Mouse (Mus musculus): ENCODE data around the gene Olfr1173. TPM values are rescaled to one million over a fixed set of nuclear protein-coding genes. Genes with fewer than 3 reads are reported as not detected.

Olfr1173 gene
- polyA plus RNA-seq (2015; fragmentation: Nextera tagmentation; extraction: Ambion mirVana): 0.03 TPM in 1 of 2 replicates, not detected in the other

- Histone ChIP-seq H3K9me3 (replicated peaks; ENCODE audit: control insufficient read depth, low read length) (no peaks in the 10 kb centered on the region), H3K4me2 (ENCODE audit: low read depth, low read length) (no peak within 1 kb of the TSS), H3K27me3 (ENCODE audit: control insufficient read depth, insufficient read depth, low read length) (no peaks in the 10 kb centered on the region), H3K36me3 (ENCODE audit: control insufficient read depth, insufficient read depth) (no peaks in the 10 kb centered on the region), H3K4me3 (ENCODE audit: low read length) (no peak within 1 kb of the TSS), H3K4me1 (ENCODE audit: control insufficient read depth, insufficient read depth, low read length) (no peaks in the 10 kb centered on the region), H3K27ac (ENCODE audit: low read length) (no peak within 1 kb of the TSS), H3K9ac (ENCODE audit: low read length) (no peak within 1 kb of the TSS)
- no peak for ATAC-seq (replicated peaks; ENCODE audit: extremely low read depth, insufficient read depth, low FRiP score)
These were observed at the start of gene Olfr1173 for GRCm38 (mm10) chr2:88279775-88280174. Gene Olfr1173 (minus strand): TSS chr2:88279875.

DNA sequence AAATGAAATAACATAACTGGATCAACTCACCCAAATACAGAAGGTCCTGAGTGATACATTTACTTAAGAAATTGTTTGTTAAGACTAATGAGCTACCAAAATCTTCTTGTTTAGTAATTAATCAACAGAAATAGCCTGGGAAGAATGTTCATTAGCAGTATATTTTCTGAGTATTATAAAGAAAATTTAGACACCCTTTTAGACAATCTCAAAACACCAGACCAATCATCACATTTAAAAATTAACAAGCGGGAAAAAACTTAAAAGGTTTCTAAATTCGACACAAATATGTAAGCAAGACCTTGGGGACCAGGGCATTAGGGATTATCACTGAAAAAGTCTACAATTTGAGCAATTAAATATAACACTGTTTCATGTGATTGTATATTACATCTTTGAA lies 47.4 kb upstream of the Olfr1173 start, which contains the start of gene Olfr1175-ps:
TSS of gene Olfr1175-ps (minus strand) at position 101 of the 400 bp plus-strand sequence.
- H3K4me1 ChIP-seq (ENCODE audit: control insufficient read depth, insufficient read depth, low read length): no peaks in the 10 kb centered on the region
- H3K4me2 ChIP-seq (ENCODE audit: low read depth, low read length): no peak within 1 kb of the TSS
- 71% methylated on average over 2 of the region's 2 CpGs for WGBS
- H3K4me3 ChIP-seq (ENCODE audit: low read length): no peak within 1 kb of the TSS
- no peaks in the 10 kb centered on the region for H3K9me3 ChIP-seq (replicated peaks; ENCODE audit: control insufficient read depth, low read length)
- no peaks in the 10 kb centered on the region for H3K27me3 ChIP-seq (ENCODE audit: control insufficient read depth, insufficient read depth, low read length)
- H3K27ac ChIP-seq (ENCODE audit: low read length): no peak within 1 kb of the TSS
- H3K9ac ChIP-seq (ENCODE audit: low read length): no peak within 1 kb of the TSS
- no peaks in the 10 kb centered on the region for H3K36me3 ChIP-seq (ENCODE audit: control insufficient read depth, insufficient read depth)
- no peak for ATAC-seq (replicated peaks; ENCODE audit: extremely low read depth, insufficient read depth, low FRiP score)

DNA sequence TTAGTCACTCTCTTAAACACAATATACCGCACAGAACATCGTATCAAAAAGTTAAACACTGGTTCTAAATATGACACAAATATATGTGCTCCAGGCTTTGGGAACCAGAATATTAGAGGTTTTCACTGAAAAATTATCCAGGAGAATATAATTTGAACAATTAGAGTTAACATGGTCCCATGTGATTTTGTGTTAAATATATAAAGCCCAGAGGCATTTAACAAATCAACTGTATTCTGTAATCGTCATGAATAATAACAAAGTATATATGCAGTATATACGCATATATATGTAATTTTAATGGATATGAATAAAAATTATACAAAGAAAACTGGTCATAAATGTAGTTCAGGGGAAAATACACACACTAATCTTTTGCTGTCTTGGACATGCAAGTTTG lies 35.4 kb upstream of the Olfr1173 start, which contains the start of gene Olfr1174-ps:
TSS of gene Olfr1174-ps (minus strand) at position 101 of the 400 bp plus-strand sequence.
- WGBS: 82% methylated on average over 4 of the region's 4 CpGs

GRCm38 (mm10) chr2:88228234-88228633 lies 51.4 kb downstream of the Olfr1173 start, which contains the start of gene Olfr1170:
Gene Olfr1170 (minus strand): TSS chr2:88228334.
- ATAC-seq (replicated peaks; ENCODE audit: extremely low read depth, insufficient read depth, low FRiP score): no peak

More for the DNA sequence above, 35.4 kb upstream of the Olfr1173 start, which contains the start of gene Olfr1174-ps:
- H3K9ac ChIP-seq (ENCODE audit: low read length): no peak within 1 kb of the TSS
- ATAC-seq (replicated peaks; ENCODE audit: extremely low read depth, insufficient read depth, low FRiP score): no peak
- H3K36me3 ChIP-seq (ENCODE audit: control insufficient read depth, insufficient read depth): no peaks in the 10 kb centered on the region
- no peaks in the 10 kb centered on the region for H3K9me3 ChIP-seq (replicated peaks; ENCODE audit: control insufficient read depth, low read length)
- H3K4me1 ChIP-seq (ENCODE audit: control insufficient read depth, insufficient read depth, low read length): no peaks in the 10 kb centered on the region
- no peak within 1 kb of the TSS for H3K4me3 ChIP-seq (ENCODE audit: low read length)
- no peak within 1 kb of the TSS for H3K27ac ChIP-seq (ENCODE audit: low read length)
- H3K4me2 ChIP-seq (ENCODE audit: low read depth, low read length): no peak within 1 kb of the TSS
- no peaks in the 10 kb centered on the region for H3K27me3 ChIP-seq (ENCODE audit: control insufficient read depth, insufficient read depth, low read length)

More at GRCm38 (mm10) chr2:88228234-88228633, 51.4 kb downstream of the Olfr1173 start, which contains the start of gene Olfr1170:
- Histone ChIP-seq H3K4me3 (ENCODE audit: low read length) (no peak within 1 kb of the TSS), H3K27me3 (ENCODE audit: control insufficient read depth, insufficient read depth, low read length) (no peaks in the 10 kb centered on the region), H3K27ac (ENCODE audit: low read length) (no peak within 1 kb of the TSS), H3K9ac (ENCODE audit: low read length) (no peak within 1 kb of the TSS), H3K9me3 (replicated peaks; ENCODE audit: control insufficient read depth, low read length) (no peaks in the 10 kb centered on the region), H3K36me3 (ENCODE audit: control insufficient read depth, insufficient read depth) (no peaks in the 10 kb centered on the region), H3K4me1 (ENCODE audit: control insufficient read depth, insufficient read depth, low read length) (no peaks in the 10 kb centered on the region), H3K4me2 (ENCODE audit: low read depth, low read length) (no peak within 1 kb of the TSS)
- 84% methylated on average over 1 of the region's 1 CpGs for WGBS

Other genes starting within 250 kb of the Olfr1173 start
- not detected in 2 replicates for gene Olfr73, start 242.2 kb downstream of the Olfr1173 start, polyA plus RNA-seq (2015; fragmentation: Nextera tagmentation; extraction: Ambion mirVana)
- gene Olfr1162, start 228.7 kb downstream of the Olfr1173 start, polyA plus RNA-seq (2015; fragmentation: Nextera tagmentation; extraction: Ambion mirVana): not detected in 2 replicates
- gene Olfr1163, start 208.0 kb downstream of the Olfr1173 start, polyA plus RNA-seq (2015; fragmentation: Nextera tagmentation; extraction: Ambion mirVana): not detected in 2 replicates
- gene Olfr1164, start 185.9 kb downstream of the Olfr1173 start, polyA plus RNA-seq (2015; fragmentation: Nextera tagmentation; extraction: Ambion mirVana): not detected in 2 replicates
- gene Olfr1166, start 151.6 kb downstream of the Olfr1173 start, polyA plus RNA-seq (2015; fragmentation: Nextera tagmentation; extraction: Ambion mirVana): not detected in 2 replicates
- not detected in 2 replicates for gene Olfr1167, start 124.7 kb downstream of the Olfr1173 start, polyA plus RNA-seq (2015; fragmentation: Nextera tagmentation; extraction: Ambion mirVana)
- gene Olfr1168, start 98.0 kb downstream of the Olfr1173 start, polyA plus RNA-seq (2015; fragmentation: Nextera tagmentation; extraction: Ambion mirVana): not detected in 2 replicates
- gene Olfr1170, start 51.5 kb downstream of the Olfr1173 start, polyA plus RNA-seq (2015; fragmentation: Nextera tagmentation; extraction: Ambion mirVana): not detected in 2 replicates
- not detected in 2 replicates for gene Olfr1174-ps, start 35.3 kb upstream of the Olfr1173 start, polyA plus RNA-seq (2015; fragmentation: Nextera tagmentation; extraction: Ambion mirVana)
- gene Olfr1175-ps, start 47.3 kb upstream of the Olfr1173 start, polyA plus RNA-seq (2015; fragmentation: Nextera tagmentation; extraction: Ambion mirVana): not detected in 2 replicates
- gene Olfr1176, start 56.8 kb upstream of the Olfr1173 start, polyA plus RNA-seq (2015; fragmentation: Nextera tagmentation; extraction: Ambion mirVana): not detected in 2 replicates
- gene Olfr1177-ps, start 66.6 kb upstream of the Olfr1173 start, polyA plus RNA-seq (2015; fragmentation: Nextera tagmentation; extraction: Ambion mirVana): not detected in 2 replicates
- not detected in 2 replicates for gene Olfr1178, start 107.2 kb upstream of the Olfr1173 start, polyA plus RNA-seq (2015; fragmentation: Nextera tagmentation; extraction: Ambion mirVana)
- not detected in 2 replicates for gene Olfr1179, start 126.6 kb upstream of the Olfr1173 start, polyA plus RNA-seq (2015; fragmentation: Nextera tagmentation; extraction: Ambion mirVana)
- gene Olfr1180, start 139.3 kb upstream of the Olfr1173 start, polyA plus RNA-seq (2015; fragmentation: Nextera tagmentation; extraction: Ambion mirVana): not detected in 2 replicates
- not detected in 2 replicates for gene Olfr1181, start 146.3 kb upstream of the Olfr1173 start, polyA plus RNA-seq (2015; fragmentation: Nextera tagmentation; extraction: Ambion mirVana)
- not detected in 2 replicates for gene Gm13757, start 169.3 kb upstream of the Olfr1173 start, polyA plus RNA-seq (2015; fragmentation: Nextera tagmentation; extraction: Ambion mirVana)
- gene Olfr1183, start 175.0 kb upstream of the Olfr1173 start, polyA plus RNA-seq (2015; fragmentation: Nextera tagmentation; extraction: Ambion mirVana): not detected in 2 replicates
- not detected in 2 replicates for gene Olfr1184, start 203.7 kb upstream of the Olfr1173 start, polyA plus RNA-seq (2015; fragmentation: Nextera tagmentation; extraction: Ambion mirVana)
- gene Olfr1185-ps1, start 213.4 kb upstream of the Olfr1173 start, polyA plus RNA-seq (2015; fragmentation: Nextera tagmentation; extraction: Ambion mirVana): not detected in 2 replicates
- not detected in 2 replicates for gene Olfr1186, start 238.7 kb upstream of the Olfr1173 start, polyA plus RNA-seq (2015; fragmentation: Nextera tagmentation; extraction: Ambion mirVana)